Mouse (Mus musculus): ENCODE measurements around the gene Clec4b1.

DNA sequence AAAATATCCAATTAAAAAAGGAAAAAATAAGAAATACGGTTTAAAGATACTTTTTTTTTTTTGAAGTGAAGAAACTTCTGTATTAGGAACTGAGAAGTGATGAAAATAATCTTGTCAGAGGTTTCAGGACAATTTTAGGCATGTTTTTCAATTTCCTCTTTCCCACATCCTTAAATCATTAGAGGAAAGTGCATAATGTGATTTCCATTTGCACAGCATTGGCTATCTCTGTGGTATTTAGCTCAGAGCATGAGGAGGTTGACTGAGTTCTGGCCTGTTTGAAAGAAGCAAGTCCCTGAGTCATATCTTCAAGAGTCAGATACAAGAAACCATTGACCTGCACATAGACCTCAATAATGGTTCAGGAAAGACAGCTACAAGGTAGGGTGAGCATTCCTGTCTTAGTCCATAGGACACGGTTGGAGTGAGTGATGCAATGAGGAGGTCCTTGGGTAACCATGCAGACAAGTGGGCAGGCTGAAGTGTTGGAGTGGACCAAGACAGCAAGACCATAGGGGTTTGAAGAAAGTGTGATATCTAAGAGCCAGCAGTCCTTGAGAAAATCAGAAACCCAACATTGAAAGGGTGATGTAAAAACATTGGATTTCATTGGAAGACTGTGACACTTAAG is at the start of gene Clec4b1:
- TF ChIP-seq CTCF (IDR thresholded peaks at IDR 0.05; ENCODE audit: low read depth, low read length) (no peak), POLR2A (IDR thresholded peaks at IDR 0.05; ENCODE audit: insufficient read depth, low read length) (no peak), EP300 (IDR thresholded peaks at IDR 0.05; ENCODE audit: insufficient read depth, low read depth, low read length) (no peak)
